Mouse (Mus musculus): ENCODE data around the gene Chl1.

GRCm38 (mm10) chr6:103615924-103616602 is 105.7 kb downstream of the Chl1 start:
- no peak for TF ChIP-seq TAL1 (conservative IDR thresholded peaks at IDR 0.05; ENCODE audit: low read depth, low read length)
- TF ChIP-seq CTCF (IDR thresholded peaks at IDR 0.05; ENCODE audit: low read depth, low read length), result no peak
- no peak for TF ChIP-seq GATA1 (IDR thresholded peaks at IDR 0.05; ENCODE audit: borderline replicate concordance, low read length)
- TF ChIP-seq POLR2AphosphoS5 (IDR thresholded peaks at IDR 0.05; ENCODE audit: insufficient replicate concordance, low read depth, low read length), result no peak

Measured in G1E (cell line).